Mouse (Mus musculus) heart, postnatal 25 days (tissue): ENCODE results near the gene Kremen2. TPM values are rescaled to one million over a fixed set of nuclear protein-coding genes. Genes with fewer than 3 reads are reported as not detected.
"Not testable (repeated sequence)": the region's sequence is repeated elsewhere in the genome, so short reads cannot be mapped to it uniquely, and the experiment has no call there.

Experiments
- DNase-seq: peaks from one replicate; pipeline ENCODE4 v3.0.0; 2022; ENCODE audit warnings: low spot score
- intact Hi-C: fragments of 180-260 bp; cut with DNase I; formaldehyde crosslinking; loops from one replicate; pipeline ENCODE4 v1.15.1; 2025
- total RNA-seq, 2 experiments: library from RNA; stranded (reverse); gene quantifications; 2 replicates each; pipeline ENCODE4 v1.2.3; 2021

Gene Kremen2
- total RNA-seq, result not detected

GRCm38 (mm10) chr17:23745301-23746251 is at the start of gene Kremen2:
Gene Kremen2 (minus strand): TSS chr17:23745833.
- DNase-seq, result no peak
- intact Hi-C loops, result loop anchor here (5.0 kb wide), 2 partner anchors 42 to 97 kb away; partner anchors contain the start of genes Flywch2, Prss32 and Prss41

DNA sequence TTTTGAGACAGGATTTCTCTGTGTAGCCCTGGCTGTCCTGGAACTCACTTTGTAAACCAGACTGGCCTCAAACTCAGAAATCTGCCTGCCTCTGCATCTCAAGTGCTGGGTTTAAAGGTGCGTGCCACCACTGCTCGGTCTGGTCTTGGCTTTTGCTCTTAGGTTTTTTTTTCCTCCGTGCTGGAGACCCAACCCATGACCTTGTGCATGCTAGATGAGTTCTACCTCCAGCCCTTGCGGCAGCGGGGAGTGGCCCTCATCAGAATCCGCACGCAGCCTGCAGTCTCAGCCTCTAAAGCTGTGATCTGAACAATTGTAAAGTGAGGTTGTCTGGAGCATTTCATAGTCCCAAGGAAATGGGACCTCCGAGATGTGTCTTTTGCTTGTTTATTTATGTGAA is 49.7 kb upstream of the Kremen2 start:
- intact Hi-C loops, result no loop called here
- DNase-seq, result no peak

- no peak for DNase-seq
- intact Hi-C loops, result no loop called here
Measured at GRCm38 (mm10) chr17:23791079-23791357, 45.4 kb upstream of the Kremen2 start.

GRCm38 (mm10) chr17:23790269-23791078 is 44.8 kb upstream of the Kremen2 start, which contains the start of gene Srrm2:
Gene Srrm2 (plus strand): TSS chr17:23790532.
- intact Hi-C loops, result no loop called here
- no peak for DNase-seq

DNA sequence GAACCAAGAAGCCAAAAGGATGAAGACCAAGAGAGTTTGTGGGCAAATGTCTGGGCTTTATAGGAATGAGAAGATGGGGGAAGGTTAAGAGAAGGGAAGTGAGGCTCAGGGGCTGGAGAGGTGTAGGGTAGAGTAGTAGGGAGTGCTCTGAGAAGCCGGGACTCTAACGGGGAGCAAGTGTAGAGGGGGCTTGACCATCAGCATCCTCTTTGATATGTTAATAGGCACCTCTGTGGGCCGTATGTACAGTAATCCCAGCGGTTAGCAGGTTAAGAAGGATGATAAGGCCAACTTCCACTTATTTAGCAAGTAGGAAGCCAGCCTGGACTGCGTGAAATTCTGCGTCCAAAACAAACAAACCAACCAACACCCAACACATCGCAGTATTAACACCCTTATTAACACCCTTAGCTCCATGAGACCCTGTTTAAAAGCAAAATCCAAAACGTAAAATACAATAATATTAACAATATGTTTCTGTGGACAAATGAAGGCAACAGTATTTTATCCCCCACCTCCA is 44.2 kb upstream of the Kremen2 start:
- intact Hi-C loops, result loop anchor here (5.0 kb wide), 1 partner anchor 43 kb away; the partner anchor contains the start of gene Kremen2
- no peak for DNase-seq

DNA sequence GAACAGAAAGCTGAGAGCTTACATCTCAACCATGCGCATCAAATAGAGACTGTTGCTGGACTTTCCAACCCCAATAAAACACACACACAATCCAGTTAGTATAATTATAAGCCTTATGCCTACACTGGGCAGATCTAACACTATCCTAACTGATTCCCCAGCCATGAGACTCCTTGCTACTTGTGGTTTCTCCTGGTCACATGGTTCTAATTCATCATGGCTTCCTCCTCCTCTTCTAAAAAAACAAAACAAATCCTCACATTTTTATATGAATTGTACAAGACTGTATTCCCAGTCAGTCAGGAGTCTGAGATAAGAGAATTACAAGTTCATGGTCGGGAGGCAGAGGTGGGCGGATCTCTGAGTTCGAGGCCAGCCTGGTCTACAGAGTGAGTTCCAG is 43.3 kb upstream of the Kremen2 start:
- DNase-seq, result no peak
- intact Hi-C loops, result loop anchor here (5.0 kb wide), 1 partner anchor 42 kb away; the partner anchor contains the start of gene Kremen2

DNA sequence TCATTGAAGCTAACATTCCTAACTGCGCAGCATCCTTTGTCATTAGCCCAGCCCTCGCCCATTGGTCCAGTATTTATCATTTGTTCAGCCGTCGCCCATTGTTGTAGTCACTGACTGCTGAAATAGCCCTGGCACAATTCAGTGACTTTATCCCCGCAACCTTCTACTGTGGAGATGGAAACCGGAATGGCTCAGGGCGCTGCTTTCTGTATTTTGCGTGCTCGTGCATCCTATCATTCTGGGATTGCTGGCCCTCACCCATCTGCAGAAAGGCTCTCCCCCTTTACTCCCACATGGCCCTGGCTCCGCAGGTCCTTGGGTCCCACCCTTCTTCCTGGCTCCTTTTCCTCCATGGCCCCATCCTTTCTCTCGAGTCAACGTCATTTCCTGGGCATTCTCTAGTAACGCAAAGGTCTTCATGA is 40.9 kb upstream of the Kremen2 start:
- no peak for DNase-seq
- intact Hi-C loops, result loop anchor here (5.0 kb wide), 1 partner anchor 39 kb away; the partner anchor contains the start of gene Kremen2

GRCm38 (mm10) chr17:23785561-23786471 is 40.2 kb upstream of the Kremen2 start, which contains the start of gene Flywch2:
Gene Flywch2 (minus strand): TSS chr17:23786081.
- intact Hi-C loops, result loop anchor here (5.0 kb wide), 1 partner anchor 39 kb away; the partner anchor contains the start of gene Kremen2
- DNase-seq, result peak; percentile 49

- no peak for DNase-seq
- intact Hi-C loops, result no loop called here
Measured at GRCm38 (mm10) chr17:23783352-23783751, 37.7 kb upstream of the Kremen2 start.

DNA sequence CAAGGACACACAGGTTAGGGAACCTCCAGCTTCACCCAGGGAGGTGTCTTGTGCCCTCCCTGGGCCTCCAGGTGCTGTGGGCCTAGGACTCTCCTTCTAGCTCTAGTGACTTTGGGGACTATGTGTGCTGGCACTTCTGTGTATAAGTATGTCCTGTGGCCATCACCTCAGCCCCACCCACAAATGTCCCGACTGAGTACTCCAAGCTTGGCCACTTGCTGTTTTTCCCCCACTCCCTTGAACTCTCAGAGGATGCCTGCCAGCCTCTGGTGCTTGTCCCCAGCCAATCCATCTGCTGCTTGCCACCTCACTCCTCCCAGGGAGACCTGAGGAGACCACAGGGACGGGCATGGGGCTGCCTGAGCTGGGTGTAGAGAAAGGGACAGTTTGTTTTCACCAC is 32.8 kb upstream of the Kremen2 start:
- intact Hi-C loops, result no loop called here
- DNase-seq, result no peak

DNA sequence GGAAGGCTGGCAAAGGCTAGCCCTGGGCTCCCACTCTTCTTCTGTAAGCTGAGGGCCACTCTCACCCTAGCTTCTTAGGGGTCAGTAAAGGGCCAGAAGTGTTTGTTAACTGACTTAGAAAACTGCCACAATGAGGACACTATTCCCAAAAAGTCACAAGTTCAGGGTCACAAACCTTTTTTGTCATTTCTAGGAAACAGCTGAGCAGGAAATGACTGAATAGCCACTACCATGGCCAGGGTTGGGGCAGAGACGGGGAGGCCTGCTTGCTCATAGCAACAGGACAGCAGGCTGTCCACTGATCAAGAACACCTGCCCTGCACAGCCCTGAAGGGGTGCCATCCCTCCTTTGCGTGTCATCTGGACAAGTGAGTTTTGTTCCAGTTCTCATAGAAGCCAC is 31.5 kb upstream of the Kremen2 start:
- DNase-seq, result no peak
- intact Hi-C loops, result loop anchor here (2.0 kb wide), 1 partner anchor 64 kb away; no protein-coding TSS in a partner anchor

- intact Hi-C loops, result loop anchor here (2.0 kb wide), 1 partner anchor 65 kb away; no protein-coding TSS in a partner anchor
- DNase-seq, result no peak
Measured at GRCm38 (mm10) chr17:23776216-23776615, 30.6 kb upstream of the Kremen2 start.

DNA sequence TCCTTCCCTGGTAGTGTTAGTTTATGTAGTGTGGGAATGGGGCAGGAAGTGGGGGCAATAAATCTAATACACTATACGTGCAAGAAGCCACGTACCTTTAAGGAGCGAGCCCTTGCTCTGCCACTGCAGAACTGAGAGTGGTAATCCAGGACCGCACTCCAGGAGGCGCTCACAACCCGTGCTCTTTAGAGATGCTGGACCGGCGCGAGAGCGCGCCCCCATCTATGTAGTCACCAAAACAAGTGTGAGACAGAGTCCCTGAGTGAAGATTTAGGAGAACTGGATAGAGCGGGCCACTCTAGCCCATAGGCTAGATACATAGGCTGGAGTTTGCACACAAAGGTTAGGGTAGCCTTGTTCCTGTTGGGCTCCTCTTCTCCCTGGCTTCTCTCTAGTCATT is 28.5 kb upstream of the Kremen2 start:
- intact Hi-C loops, result loop anchor here (1.0 kb wide), 1 partner anchor 186 kb away; no protein-coding TSS in a partner anchor
- DNase-seq, result peak; percentile 57

GRCm38 (mm10) chr17:23773676-23774075 is 28.0 kb upstream of the Kremen2 start:
- intact Hi-C loops, result loop anchor here (1.0 kb wide), 1 partner anchor 187 kb away; no protein-coding TSS in a partner anchor

DNA sequence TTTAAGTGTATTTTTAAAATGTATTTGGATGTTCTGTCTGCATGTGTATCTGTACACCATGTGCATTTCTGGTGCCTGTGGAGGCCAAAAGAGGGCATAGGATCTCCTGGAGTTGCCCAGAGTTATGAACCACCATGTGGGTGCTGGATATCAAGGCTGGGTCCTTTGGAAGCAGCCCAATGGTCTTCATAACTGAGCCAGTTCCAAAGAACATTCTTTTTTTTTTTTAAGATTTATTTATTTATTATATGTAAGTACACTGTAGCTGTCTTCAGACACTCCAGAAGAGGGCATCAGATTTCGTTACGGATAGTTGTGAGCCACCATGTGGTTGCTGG is 26.6 kb upstream of the Kremen2 start:
- DNase-seq, intact Hi-C loops: not testable (repeated sequence)

More at GRCm38 (mm10) chr17:23773676-23774075, 28.0 kb upstream of the Kremen2 start:
- no peak for DNase-seq

- DNase-seq, result peak; percentile 97
- intact Hi-C loops, result no loop called here
Measured at GRCm38 (mm10) chr17:23771284-23772218, 25.9 kb upstream of the Kremen2 start, which contains the start of gene Flywch1. Gene Flywch1 (minus strand): TSS chr17:23771602.

GRCm38 (mm10) chr17:23770896-23771283 is 25.3 kb upstream of the Kremen2 start:
- DNase-seq, result no peak
- intact Hi-C loops, result no loop called here

DNA sequence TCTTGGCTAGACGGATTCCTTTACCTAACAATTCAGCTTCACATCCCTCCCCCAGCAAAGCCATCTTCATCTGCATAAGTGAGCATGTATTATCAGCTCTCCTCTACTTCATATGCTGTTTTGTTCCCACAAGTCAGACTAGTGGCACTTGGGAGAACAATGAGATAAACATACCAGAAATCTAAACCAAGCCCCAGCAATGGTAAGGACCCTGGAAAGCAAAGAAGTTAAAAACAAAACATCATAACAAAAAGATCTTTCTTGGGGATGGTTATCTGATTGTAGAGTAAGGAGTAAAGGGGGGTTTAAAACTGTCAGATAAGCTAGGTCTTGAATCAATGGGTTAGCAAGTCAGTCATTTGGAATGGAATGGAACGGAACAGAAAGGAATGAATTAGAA is 24.9 kb upstream of the Kremen2 start:
- no peak for DNase-seq
- intact Hi-C loops, result no loop called here
